Mouse (Mus musculus) heart, postnatal 25 days (tissue): ENCODE measurements around the gene Kri1. TPM values are rescaled to one million over a fixed set of nuclear protein-coding genes. Genes with fewer than 3 reads are reported as not detected.
"Not testable (repeated sequence)": the region's sequence is repeated elsewhere in the genome, so short reads cannot be mapped to it uniquely, and the experiment has no call there.

Experiments used
- DNase-seq: peaks from one replicate; pipeline ENCODE4 v3.0.0; 2022; ENCODE audit warnings: low spot score
- intact Hi-C: fragments of 180-260 bp; cut with DNase I; formaldehyde crosslinking; loops from one replicate; pipeline ENCODE4 v1.15.1; 2025
- total RNA-seq, 2 experiments: library from RNA; stranded (reverse); gene quantifications; 2 replicates each; pipeline ENCODE4 v1.2.3; 2021

Kri1 gene
- total RNA-seq = 10 to 100 TPM; 15.9 to 17.4 TPM

DNA sequence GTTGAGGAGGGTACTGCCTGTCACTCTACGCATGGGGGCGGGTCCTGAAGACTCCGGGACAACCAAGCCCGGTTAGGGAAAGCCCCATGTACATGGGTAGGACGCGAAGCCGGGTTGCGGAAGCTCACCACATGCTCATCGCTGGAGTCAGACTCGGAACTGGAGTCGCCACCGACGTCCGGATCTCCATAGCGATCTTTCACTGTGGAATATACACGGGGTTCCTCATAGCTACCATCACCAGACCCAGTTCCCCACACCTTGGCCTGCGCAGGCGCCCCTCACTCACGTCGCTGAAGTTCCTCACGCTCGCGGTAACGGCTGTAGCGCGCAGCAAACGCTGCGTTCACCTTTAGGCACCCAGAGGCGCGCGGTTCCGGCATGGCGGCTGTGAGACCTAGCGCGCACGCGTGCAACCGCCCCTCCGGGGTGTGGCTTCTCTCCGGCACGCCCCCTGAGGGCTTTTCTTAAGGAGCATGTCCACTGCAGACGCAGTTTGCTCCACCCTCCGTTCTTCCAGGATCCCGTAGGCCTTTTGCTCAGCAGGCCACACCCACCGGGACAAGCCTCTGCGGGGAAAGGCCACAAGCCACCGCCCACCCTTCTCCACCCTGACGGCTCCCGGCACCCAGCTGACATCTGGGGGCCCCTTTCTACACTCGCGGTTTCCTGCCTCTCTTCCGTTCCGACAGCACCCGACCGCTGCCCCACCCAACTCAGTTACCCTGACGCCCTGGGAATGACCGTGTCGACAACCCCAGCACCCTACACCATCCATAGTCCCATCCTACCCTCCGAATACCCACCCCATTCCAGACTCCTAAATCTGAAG, at the start of gene Kri1:
Kri1 (minus strand) TSS at position 399 of the 832 bp plus-strand sequence.
- intact Hi-C loops = loop anchor here (2.0 kb wide), 1 partner anchor 23 kb away; the partner anchor contains the start of gene Atg4d
- DNase-seq = peak; percentile 98

DNA sequence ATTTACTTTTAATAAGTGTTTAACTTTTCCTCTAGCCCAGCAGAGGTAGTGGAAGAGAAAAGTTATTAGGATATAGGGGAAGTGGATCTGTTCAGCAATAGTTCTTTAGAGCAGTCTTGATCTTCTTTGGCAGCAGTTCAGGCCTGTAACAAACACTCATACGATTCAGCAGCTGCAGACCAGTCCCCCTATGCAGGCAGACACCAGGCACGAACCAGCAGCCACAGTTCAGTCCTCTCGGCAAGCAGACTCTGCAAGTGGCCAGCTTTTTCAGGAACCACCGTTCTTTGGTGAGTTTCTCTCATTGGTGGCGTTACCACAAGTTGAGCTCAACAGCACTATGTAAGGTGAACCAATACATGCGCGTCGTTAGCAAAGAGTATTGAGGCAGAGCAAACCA, 48.7 kb upstream of the Kri1 start:
- intact Hi-C loops = no loop called here
- DNase-seq = no peak

GRCm38 (mm10) chr9:21335391-21335790, 47.6 kb upstream of the Kri1 start:
- intact Hi-C loops = no loop called here
- peak; percentile 47 for DNase-seq

GRCm38 (mm10) chr9:21334747-21335146, 47.0 kb upstream of the Kri1 start:
- intact Hi-C loops = no loop called here
- no peak for DNase-seq

DNA sequence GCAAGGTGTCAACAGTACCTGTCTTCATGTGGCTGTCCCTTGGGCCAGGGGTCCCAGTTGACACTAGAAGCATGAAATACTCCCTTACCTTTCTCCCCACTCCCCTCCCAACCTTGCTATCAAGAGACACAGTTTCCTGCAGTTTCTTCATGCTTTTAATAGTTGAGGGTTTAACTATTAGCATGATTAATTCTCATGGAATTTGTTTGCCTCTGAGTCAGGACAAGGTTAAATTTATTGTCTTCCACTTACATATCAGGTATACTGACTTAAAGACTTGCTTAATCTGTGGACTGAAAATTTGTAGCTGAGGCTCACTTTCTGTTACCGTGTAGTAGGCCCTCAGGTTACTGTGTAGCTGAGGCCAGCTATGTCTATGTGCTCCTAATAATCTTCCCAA, 45.8 kb upstream of the Kri1 start:
- intact Hi-C loops = no loop called here
- DNase-seq = no peak

DNA sequence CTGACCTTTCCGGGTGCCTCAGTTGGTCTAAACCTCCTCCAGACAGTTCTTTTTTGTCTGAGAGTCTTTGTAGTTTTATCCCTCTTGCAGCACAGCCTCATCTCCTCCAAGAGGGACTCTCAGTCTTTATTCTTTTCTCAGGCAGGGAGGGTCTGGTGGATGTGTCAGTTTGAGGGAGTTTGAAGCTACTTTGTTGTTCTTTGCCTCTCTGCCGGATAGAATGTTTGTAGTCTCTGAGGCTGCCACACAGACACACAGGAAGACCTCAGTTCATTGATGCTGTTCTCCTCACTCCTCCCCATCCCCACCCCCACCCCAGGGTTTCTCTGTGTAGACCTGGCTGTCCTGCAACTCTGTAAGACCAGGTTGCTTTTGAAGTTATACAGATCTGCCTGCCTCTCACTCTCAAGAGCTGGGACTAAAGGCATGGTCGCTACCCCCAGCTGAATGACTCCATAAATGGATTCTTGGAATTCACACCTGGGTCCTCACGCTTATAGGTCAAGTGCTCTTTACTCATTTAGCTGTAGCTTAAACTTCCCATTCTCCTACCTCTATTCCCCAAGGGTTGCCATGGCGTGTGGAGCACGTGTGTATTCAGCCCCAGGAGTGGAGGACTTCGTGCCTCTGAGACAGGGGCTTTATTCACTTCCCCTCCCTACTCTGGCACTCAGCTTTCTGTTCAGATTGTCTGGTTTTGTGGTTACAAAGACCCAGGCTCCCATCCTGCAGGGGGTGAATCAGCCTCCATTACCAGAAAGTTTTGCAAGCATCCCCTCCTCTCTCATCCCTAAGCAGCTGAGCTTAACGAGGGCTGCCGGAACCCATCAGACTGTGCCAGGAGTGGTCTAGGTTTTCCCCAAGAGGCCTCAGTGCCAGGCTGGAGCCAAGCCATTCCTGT, 44.6 kb upstream of the Kri1 start:
- intact Hi-C loops = no loop called here

GRCm38 (mm10) chr9:21331365-21332140, 43.8 kb upstream of the Kri1 start:
- intact Hi-C loops = no loop called here
- DNase-seq = no peak

More for the DNA sequence above, 44.6 kb upstream of the Kri1 start:
- no peak for DNase-seq

DNA sequence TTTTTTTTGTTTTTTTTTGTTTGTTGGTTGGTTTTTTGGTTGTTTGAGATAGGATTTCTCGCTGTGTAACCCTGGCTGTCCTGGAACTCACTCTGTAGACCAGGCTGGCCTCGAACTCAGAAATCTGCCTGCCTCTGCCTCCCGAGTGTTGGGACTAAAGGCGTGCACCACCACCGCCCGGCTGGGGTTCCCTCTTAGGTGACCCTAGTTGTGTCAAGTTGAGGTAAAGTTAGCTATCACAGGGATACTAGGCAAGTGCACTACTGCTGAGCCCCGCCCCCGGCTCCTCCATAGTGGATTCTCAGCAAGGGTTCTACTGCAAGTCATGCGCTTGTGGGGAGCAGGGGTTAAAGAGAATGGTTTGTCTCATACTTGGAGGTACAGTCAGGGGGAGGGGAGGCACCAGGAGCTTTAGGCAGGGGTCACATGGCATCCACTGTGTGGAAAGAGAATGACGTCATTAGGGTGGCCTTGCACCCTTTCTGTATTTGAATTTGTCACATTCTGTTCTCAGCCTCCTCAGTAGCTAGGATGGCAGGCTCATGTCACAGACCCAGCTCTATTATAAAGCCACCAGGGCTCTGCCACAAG, 42.0 kb upstream of the Kri1 start:
- DNase-seq = no peak
- intact Hi-C loops = no loop called here

DNA sequence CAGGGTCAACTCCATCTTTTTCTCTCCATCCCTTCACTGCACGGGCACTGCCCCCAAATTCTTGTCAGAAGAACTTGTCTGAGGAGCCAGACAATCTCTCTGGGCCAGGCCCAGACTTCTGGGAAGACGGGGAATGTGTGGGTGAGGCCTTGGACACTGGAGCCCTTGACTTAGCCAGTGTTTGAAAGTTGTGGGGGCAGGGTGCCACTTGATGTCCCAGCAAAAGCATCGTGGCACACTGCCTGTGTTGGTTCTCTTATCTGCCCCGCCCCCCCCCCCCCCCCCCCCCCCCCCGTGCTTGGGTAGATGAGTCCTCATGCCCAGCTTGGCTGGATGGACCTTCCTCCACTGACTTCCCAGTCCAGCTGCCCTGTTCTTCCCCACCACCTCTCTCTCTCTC, 41.3 kb upstream of the Kri1 start:
- intact Hi-C loops = no loop called here
- peak; percentile 53 for DNase-seq

DNA sequence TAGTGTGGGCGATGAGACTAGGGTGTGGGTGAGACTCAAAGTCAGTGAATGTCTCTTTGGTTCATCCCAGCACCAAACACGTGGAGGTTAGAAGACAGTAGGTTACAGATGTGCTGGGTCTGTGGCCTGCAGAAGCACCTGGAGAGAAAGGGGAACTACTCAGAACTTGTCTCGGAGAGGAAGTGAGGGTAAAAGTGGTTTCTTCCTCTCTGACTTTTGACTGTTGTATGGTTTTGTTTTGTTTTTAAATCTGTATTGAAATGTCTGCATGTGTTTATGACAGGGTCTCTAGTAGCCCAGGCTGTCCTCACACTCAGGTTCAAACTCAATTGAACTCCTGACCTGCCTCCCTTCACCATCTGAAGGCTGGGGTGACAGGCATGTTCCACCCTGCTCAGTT, 40.3 kb upstream of the Kri1 start:
- no peak for DNase-seq
- intact Hi-C loops = no loop called here

- intact Hi-C loops = no loop called here
- DNase-seq = no peak
Measured at GRCm38 (mm10) chr9:21327569-21327968, 39.8 kb upstream of the Kri1 start.

DNA sequence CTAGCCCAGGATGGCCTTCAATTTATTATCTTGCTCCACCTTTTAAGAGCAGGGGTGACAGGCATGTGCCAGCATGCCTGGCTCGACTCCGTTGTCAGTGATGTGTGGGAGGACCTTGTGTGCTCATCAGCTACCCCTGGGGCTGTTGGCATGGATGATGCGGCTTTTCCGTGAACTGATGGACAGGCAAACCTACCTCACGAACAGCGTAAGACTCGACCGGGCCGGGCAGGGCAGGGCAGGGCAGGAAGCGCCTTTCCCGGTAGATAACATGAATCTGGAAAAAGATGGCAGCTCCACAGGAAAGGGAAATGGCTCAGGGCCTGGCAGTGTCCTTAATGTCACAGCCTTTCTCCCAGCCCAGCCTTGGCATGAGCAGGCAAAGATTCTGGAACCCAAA, 36.5 kb upstream of the Kri1 start:
- intact Hi-C loops = no loop called here
- DNase-seq = no peak

GRCm38 (mm10) chr9:21322917-21323297, 35.1 kb upstream of the Kri1 start:
- DNase-seq, intact Hi-C loops: not testable (repeated sequence)

- DNase-seq = no peak
- intact Hi-C loops = no loop called here
Measured at GRCm38 (mm10) chr9:21322211-21322916, 34.6 kb upstream of the Kri1 start.

GRCm38 (mm10) chr9:21321513-21321835, 33.7 kb upstream of the Kri1 start:
- no peak for DNase-seq
- intact Hi-C loops = no loop called here

- intact Hi-C loops = no loop called here
- peak; percentile 75 for DNase-seq
Measured at GRCm38 (mm10) chr9:21320619-21321512, 33.1 kb upstream of the Kri1 start, which contains the start of gene Slc44a2. TSS of gene Slc44a2 (plus strand) at chr9:21320698.

DNA sequence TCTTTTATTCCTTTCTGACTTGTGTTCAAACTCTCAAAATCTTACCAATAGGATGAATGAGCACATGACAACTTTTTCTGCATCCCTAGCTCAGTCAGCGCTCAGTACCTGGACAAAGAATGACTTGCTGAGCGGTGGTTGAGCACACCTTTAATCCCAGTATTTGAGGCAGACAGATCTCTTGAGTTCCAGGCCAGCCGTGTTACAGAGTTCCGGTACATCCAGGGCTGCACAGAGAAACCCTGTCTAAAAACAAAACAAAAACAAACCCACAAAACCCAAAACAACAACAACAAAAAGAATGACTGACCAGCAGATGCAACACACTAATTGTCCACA, 32.5 kb upstream of the Kri1 start:
- intact Hi-C loops = no loop called here
- no peak for DNase-seq

DNA sequence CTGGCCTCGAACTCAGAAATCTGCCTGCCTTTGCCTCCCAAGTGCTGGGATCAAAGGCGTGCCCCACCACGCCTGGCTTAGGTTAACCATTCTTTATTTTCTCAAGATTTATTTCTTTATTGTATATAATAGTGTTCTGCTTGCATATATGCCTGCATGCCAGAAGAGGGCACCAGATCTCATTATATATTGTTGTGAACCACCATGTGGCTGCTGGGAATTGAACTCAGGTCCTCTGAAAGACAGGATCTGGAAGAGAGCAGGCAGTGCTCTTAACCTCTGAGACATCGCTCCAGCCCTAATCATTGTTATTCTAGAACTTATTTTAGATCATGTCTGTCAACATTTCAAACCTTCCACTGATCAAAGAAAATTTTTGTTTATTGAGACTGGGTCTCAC, 31.7 kb upstream of the Kri1 start:
- DNase-seq = no peak
- intact Hi-C loops = no loop called here
